Mouse (Mus musculus) thymus, adult 2 months (tissue): ENCODE results near the gene Efna2. TPM values are rescaled to one million over a fixed set of nuclear protein-coding genes. Genes with fewer than 3 reads are reported as not detected.
A peak's percentile ranks its signal among the peaks of the same experiment; 100 is the strongest.

Experiments
- DNase-seq: peaks from one replicate; pipeline ENCODE4 v3.0.0; 2021
- H3K27ac ChIP-seq: fragments of 200-500 bp; 2 replicates; pipeline ENCODE4 v1.5.1; 2012; ENCODE audit warnings: low read length, control low read depth; ENCODE audit not compliant: control insufficient read depth, insufficient read depth
- H3K27me3 ChIP-seq: fragments of 200-500 bp; 2 replicates; pipeline ENCODE4 v1.6.1; 2012; ENCODE audit warnings: mild to moderate bottlenecking, low read length, moderate library complexity, mixed read lengths; ENCODE audit not compliant: control insufficient read depth, insufficient read depth
- H3K36me3 ChIP-seq: fragments of 200-500 bp; 2 replicates; pipeline ENCODE4 v1.6.1; 2012; ENCODE audit warnings: mild to moderate bottlenecking, low read length, moderate library complexity; ENCODE audit not compliant: control insufficient read depth, insufficient read depth
- H3K4me1 ChIP-seq: fragments of 200-500 bp; replicated peaks from 2 replicates; pipeline ENCODE4 v1.6.1; 2012; ENCODE audit warnings: low read length; ENCODE audit not compliant: control insufficient read depth, insufficient read depth
- H3K4me3 ChIP-seq: fragments of 200-500 bp; 2 replicates; pipeline ENCODE4 v1.5.1; 2012; ENCODE audit warnings: mild to moderate bottlenecking, low read length, control low read depth, moderate library complexity; ENCODE audit not compliant: control insufficient read depth, insufficient read depth
- CTCF ChIP-seq: fragments of 200-500 bp; IDR thresholded peaks from 2 replicates; pipeline ENCODE4 v1.5.1; 2012; ENCODE audit warnings: mild to moderate bottlenecking, control low read depth, low read length, moderate library complexity, borderline replicate concordance; ENCODE audit not compliant: control insufficient read depth, poor library complexity, insufficient read depth; ENCODE audit errors: extremely low read depth
- POLR2A ChIP-seq: fragments of 200-500 bp; IDR thresholded peaks from 2 replicates; pipeline ENCODE4 v1.6.1; 2012; ENCODE audit warnings: mild to moderate bottlenecking, low read length, control low read depth, moderate library complexity; ENCODE audit not compliant: control insufficient read depth, poor library complexity, insufficient read depth; ENCODE audit errors: extremely low read depth
- WGBS: fragments of 180-500 bp; shearing (Covaris S2); methylation state at CpG from one replicate; pipeline ENCODE4 v1.1.7; 2018; 5-methylcytosine and 5-hydroxymethylcytosine counted together
- polyA plus RNA-seq: library from polyadenylated mRNA; depleted of rRNA; stranded (reverse); fragments of >200 nt; gene quantifications from 2 replicates; pipeline ENCODE4 v1.2.3, GENCODE M21; 2012

Gene Efna2
- polyA plus RNA-seq, 1 experiment, result 3.6 TPM

DNA sequence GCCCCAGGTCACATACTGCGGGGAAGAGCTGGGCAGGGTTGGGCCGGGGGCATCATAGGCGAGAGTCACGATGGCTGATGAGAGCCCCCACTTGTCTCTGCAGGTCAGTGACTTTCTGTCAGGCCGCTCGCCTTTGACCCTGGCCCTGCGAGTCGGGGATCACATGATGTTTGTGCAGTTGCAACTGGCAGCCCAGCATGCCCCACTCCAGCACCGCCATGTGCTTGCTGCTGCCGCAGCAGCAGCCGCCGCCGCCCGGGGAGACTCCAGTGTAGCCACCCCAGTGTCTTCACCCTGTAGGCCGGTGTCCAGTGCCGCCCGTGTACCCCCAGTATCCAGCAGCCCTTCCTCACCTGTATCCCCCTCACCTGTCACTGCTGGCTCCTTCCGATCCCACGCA is 25.6 kb upstream of the Efna2 start:
- H3K4me1 ChIP-seq, result peaks cover 43% of the 10 kb centered on the region
- no peak overlapping the region for H3K27ac ChIP-seq
- 98% methylated on average over 19 of the region's 19 CpGs for WGBS
- no peak overlapping the region for H3K4me3 ChIP-seq
- H3K27me3 ChIP-seq, result no peaks in the 10 kb centered on the region
- peaks cover 47% of the 10 kb centered on the region for H3K36me3 ChIP-seq
- DNase-seq, result no peak
- TF ChIP-seq POLR2A (no peak), CTCF (no peak)

DNA sequence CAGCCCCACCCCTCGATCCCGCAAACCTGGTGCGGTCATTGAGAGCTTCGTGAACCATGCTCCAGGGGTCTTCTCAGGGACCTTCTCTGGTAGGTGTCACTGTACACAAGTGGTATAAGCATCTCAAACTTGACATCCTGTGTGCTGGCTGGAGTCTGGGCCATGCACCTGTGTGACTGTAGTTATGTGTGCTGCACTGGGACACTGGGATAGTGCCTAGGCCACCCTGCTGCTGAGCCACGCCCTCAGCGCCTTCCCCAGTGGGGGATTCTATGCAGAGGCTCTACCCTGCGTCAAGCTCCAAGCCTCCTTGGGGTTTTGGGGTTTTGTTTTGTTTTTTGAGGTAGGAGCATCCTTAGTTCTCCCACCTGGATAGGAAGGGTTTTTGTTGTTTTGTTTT is 24.9 kb upstream of the Efna2 start:
- Histone ChIP-seq H3K4me3 (no peak overlapping the region), H3K36me3 (peaks cover 47% of the 10 kb centered on the region), H3K27ac (no peak overlapping the region), H3K27me3 (no peaks in the 10 kb centered on the region), H3K4me1 (peaks cover 50% of the 10 kb centered on the region)
- no peak for TF ChIP-seq CTCF
- TF ChIP-seq POLR2A, result no peak
- no peak for DNase-seq
- WGBS, result 96% methylated on average over 7 of the region's 7 CpGs

DNA sequence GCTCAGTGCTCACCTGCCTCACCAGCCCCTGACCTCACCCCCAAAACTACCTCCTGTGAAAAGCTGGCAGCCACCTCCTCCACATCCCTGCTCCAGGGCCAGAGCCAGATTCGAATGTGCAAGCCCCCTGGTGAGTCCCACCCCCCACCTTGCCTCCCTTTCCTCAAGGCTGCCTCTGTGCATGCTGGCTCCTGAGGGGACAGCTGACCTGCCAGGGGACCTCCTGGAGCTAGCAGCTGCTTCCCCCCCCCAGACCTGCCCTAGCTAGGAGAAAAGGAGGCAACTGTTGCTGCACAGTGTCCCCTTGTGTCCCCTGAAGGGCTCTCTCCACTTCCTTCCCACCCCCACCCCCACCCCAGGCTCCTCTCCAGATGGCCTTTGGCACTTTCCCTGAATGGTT is 24.0 kb upstream of the Efna2 start:
- Histone ChIP-seq H3K4me3 (no peak overlapping the region), H3K4me1 (peaks cover 54% of the 10 kb centered on the region), H3K27ac (no peak overlapping the region), H3K27me3 (no peaks in the 10 kb centered on the region), H3K36me3 (peaks cover 47% of the 10 kb centered on the region)
- no peak for TF ChIP-seq CTCF
- no peak for TF ChIP-seq POLR2A
- 100% methylated on average over 1 of the region's 1 CpGs for WGBS
- DNase-seq, result no peak

DNA sequence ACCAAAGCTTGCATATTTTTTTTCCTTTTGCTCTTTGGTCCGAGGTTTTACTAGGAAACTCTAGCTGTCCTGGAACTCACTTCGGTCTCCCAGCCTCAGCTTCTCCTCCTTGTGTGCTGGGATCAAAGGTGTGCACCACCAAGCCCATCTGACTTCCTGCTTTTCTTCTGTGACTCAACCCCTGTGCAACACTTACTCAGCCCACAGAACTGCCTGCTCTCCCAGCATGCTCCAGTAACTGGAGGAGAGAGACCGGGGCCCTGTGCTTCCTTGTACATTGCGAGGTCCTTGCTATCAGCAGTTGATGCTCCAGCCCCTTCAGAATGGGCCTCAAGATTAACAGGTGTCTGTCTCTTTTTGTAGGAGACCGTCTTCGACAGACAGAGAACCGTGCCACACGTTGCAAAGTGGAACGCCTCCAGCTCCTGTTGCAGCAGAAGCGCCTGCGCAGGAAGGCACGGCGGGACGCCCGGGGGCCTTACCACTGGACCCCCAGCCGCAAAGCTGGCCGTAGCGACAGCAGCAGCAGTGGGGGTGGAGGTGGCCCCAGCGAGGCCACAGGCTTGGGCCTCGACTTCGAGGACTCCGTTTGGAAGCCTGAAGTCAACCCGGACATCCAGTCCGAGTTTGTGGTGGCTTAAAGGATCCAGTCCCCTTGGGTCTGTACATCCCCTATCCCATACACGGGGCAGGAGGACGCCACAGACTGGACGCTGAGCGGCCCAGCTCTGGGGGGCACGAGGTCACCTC is 23.1 kb upstream of the Efna2 start:
- no peak for TF ChIP-seq CTCF
- DNase-seq, result no peak

DNA sequence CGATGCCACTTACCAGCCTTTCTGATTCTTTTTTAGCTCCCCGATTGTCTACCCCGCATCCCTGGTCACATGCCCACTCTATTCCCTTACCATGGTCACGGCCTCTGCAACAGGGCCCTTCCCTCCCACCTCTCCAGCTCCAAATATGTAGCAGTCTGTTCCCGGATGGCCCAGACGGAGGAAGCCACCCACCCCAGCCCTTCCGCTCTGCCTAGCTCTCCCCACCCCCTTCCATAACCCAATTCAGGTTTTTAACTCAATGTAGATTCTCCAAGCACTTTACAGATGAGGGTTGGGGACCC is 22.6 kb upstream of the Efna2 start:
- Histone ChIP-seq H3K36me3 (peaks cover 47% of the 10 kb centered on the region), H3K4me3 (no peak overlapping the region), H3K4me1 (peaks cover 64% of the 10 kb centered on the region), H3K27ac (no peak overlapping the region), H3K27me3 (no peaks in the 10 kb centered on the region)
- 92% methylated on average over 7 of the region's 7 CpGs for WGBS
- TF ChIP-seq POLR2A, result no peak
- no peak for TF ChIP-seq CTCF
- no peak for DNase-seq

More for the DNA sequence above, 23.1 kb upstream of the Efna2 start:
- H3K27me3 ChIP-seq, result no peaks in the 10 kb centered on the region
- 87% methylated on average over 29 of the region's 29 CpGs for WGBS
- H3K4me3 ChIP-seq, result no peak overlapping the region
- no peak overlapping the region for H3K27ac ChIP-seq
- H3K36me3 ChIP-seq, result peaks cover 47% of the 10 kb centered on the region
- peaks cover 63% of the 10 kb centered on the region for H3K4me1 ChIP-seq

DNA sequence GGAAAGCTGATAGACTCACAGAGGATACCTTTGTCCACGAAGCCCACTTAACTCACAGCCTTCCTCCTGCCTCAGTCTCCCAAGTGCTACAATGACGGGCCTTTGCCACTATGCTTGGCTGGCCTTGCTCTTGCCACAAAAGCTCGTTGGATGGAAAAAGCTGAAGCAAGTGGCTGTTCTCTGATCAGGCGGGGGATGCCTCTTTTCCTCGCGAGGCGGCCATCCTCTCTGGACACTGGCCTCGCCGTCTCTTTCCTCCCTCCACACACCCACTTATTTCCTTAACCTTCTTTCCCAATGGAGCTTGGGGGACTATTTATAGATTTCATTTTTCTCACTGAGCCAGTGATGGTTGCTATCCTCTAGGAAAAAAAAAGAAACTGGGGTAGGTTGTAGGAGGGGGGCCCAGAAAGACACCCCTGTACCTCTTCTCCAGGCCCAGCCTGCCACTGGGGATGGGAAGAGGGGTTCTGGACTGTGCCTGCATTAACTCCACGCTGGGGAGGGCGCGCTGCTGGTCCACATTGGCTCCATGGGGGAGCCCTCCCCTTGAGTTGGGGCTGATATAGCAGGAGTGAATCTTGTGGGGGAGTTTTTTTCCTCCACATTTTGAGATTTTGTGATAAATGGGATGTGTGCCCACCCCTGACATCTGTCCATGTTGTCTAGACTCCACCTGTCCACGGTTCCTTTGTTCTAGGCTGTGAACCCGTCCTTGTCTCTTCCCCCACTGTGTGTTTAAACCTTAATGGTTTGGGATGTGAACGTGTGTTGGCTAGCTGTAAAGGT is 21.9 kb upstream of the Efna2 start:
- Histone ChIP-seq H3K4me3 (no peak overlapping the region), H3K4me1 (peaks cover 64% of the 10 kb centered on the region), H3K27me3 (no peaks in the 10 kb centered on the region), H3K27ac (peak overlapping the region; percentile 85; the same call in 1 of the 2 replicates), H3K36me3 (peaks cover 47% of the 10 kb centered on the region)
- no peak for DNase-seq
- WGBS, result 78% methylated on average over 15 of the region's 15 CpGs
- TF ChIP-seq POLR2A (no peak), CTCF (no peak)

DNA sequence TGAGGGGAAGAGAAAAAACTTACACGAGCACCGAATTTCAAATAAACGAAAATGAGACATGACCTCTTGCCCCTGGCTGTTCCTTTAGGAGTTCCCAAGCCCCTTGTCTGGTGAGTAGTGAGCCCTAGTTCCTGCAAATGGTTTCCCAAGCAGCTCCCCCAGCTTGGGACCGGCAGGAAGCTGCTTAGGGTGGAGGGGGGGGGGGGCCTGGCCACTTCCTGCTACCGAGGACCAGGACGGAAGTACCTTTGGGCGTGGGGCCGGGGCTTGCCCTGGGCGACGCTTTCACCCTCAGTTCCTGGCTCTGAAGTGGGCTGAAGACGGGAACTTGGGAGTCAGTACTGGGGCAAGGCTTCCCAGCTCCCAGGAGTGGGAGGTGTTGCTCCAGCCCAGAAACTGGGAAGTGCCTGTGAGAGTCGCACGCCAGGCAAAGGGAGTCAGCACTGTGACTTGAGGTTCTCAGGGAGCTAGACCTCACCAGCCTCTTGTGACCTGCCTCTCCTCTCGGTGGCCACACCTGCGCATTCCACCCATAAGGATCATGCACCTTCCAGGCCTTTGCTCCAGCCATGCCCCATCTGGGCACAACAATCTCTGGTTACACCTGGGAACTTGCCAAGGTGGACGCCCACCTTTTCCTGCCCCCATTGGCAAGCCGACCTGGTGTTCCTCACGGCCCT is 20.8 kb upstream of the Efna2 start:
- Histone ChIP-seq H3K27me3 (no peaks in the 10 kb centered on the region), H3K36me3 (peaks cover 41% of the 10 kb centered on the region), H3K4me1 (peaks cover 67% of the 10 kb centered on the region), H3K4me3 (peak overlapping the region; percentile 27), H3K27ac (peak overlapping the region; percentile 89)
- WGBS, result 3% methylated on average over 18 of the region's 18 CpGs
- DNase-seq, result peak; percentile 68
- TF ChIP-seq POLR2A, result peak; percentile 67
- 0 out of 2 replicates have a peak, but pooled peaks have one; percentile 21 for TF ChIP-seq CTCF
